Mouse (Mus musculus) layer of hippocampus, adult 9-11 months (tissue): ENCODE results near the gene Mcu.

ENCODE experiments used
- DNase-seq: peaks from one replicate; pipeline ENCODE4 v3.0.0; 2022

Mcu gene

GRCm38 (mm10) chr10:59419516-59419915 lies 197.0 kb downstream of the Mcu start:
- no peak for DNase-seq

- no peak for DNase-seq
Observed at GRCm38 (mm10) chr10:59416623-59417022, 199.9 kb downstream of the Mcu start.

- DNase-seq = no peak
Observed at GRCm38 (mm10) chr10:59413711-59414110, 202.8 kb downstream of the Mcu start.

- no peak for DNase-seq
Observed at GRCm38 (mm10) chr10:59410264-59410663, 206.2 kb downstream of the Mcu start.

- DNase-seq = no peak
Observed at GRCm38 (mm10) chr10:59408499-59408898, 208.0 kb downstream of the Mcu start.

- no peak for DNase-seq
Observed at GRCm38 (mm10) chr10:59403793-59404149, 212.7 kb downstream of the Mcu start.

GRCm38 (mm10) chr10:59402899-59403792 lies 213.3 kb downstream of the Mcu start, which contains the start of gene Pla2g12b:
Pla2g12b (plus strand) TSS chr10:59403660.
- DNase-seq = no peak
